Mouse (Mus musculus) CH12.LX (cell line): ENCODE results near the gene Grap. TPM values are rescaled to one million over a fixed set of nuclear protein-coding genes. Genes with fewer than 3 reads are reported as not detected.

Experiments
- DNase-seq: peaks from one replicate; pipeline ENCODE4 v3.0.0-alpha.2; 2013; ENCODE audit errors: extremely low read depth
- H3K27ac ChIP-seq: 2 replicates; pipeline ENCODE4 v1.5.1; 2012; ENCODE audit warnings: low read depth, mild to moderate bottlenecking, control low read depth, moderate library complexity; ENCODE audit not compliant: insufficient read depth
- H3K27me3 ChIP-seq: replicated peaks from 2 replicates; pipeline ENCODE3; 2012; ENCODE audit warnings: inconsistent platforms
- H3K36me3 ChIP-seq, 2 experiments: replicated peaks in 1 of 2; 2 replicates each; pipeline versions ENCODE3 to v1.6.1; 2012; ENCODE audit warnings: inconsistent platforms in 1 of 2, low read length in 1 of 2, mild to moderate bottlenecking in 1 of 2, mixed read lengths in 1 of 2, moderate library complexity in 1 of 2; ENCODE audit not compliant: control insufficient read depth in 1 of 2, insufficient read depth in 1 of 2
- H3K4me1 ChIP-seq, 2 experiments: 2 replicates each; pipeline ENCODE4 v1.6.1; 2012; ENCODE audit warnings: inconsistent platforms in 1 of 2, moderate library complexity in 1 of 2; ENCODE audit not compliant: insufficient read depth in 2 of 2, control insufficient read depth in 1 of 2
- H3K4me2 ChIP-seq: 2 replicates; pipeline ENCODE4 v1.6.1; 2012; ENCODE audit warnings: low read depth, mild to moderate bottlenecking, control low read depth; ENCODE audit not compliant: poor library complexity, insufficient read depth, severe bottlenecking
- H3K4me3 ChIP-seq, 3 experiments: fragments of 150-350 bp in 1 of 3; sonication (generic) in 1 of 3; replicated peaks in 1 of 3; 2 replicates each; pipeline versions ENCODE3 to v1.5.1; 2011 to 2012; ENCODE audit warnings: low read depth in 2 of 3, low read length in 2 of 3, mild to moderate bottlenecking in 2 of 3, moderate library complexity in 2 of 3, control low read depth in 1 of 3, improper control_type of control experiment in 1 of 3, inconsistent platforms in 1 of 3, mixed read lengths in 1 of 3; ENCODE audit not compliant: poor library complexity in 1 of 3
- H3K79me2 ChIP-seq: replicated peaks from 2 replicates; pipeline ENCODE4 v1.6.1; 2012; ENCODE audit warnings: mild to moderate bottlenecking, moderate library complexity; ENCODE audit not compliant: control insufficient read depth, poor library complexity, insufficient read depth, severe bottlenecking; ENCODE audit errors: extremely low read depth
- H3K9ac ChIP-seq: 2 replicates; pipeline ENCODE4 v1.6.1; 2012; ENCODE audit warnings: low read depth, mild to moderate bottlenecking, control low read depth, moderate library complexity; ENCODE audit not compliant: insufficient read depth
- H3K9me3 ChIP-seq: replicated peaks from 2 replicates; pipeline ENCODE3; 2012; ENCODE audit warnings: low read length, inconsistent platforms, mixed read lengths
- BHLHE40 ChIP-seq: IDR thresholded peaks from 2 replicates; pipeline ENCODE4 v1.6.1; 2011; ENCODE audit warnings: mild to moderate bottlenecking, low read depth, low read length, improper control_type of control experiment
- CHD1 ChIP-seq: IDR thresholded peaks from 2 replicates; pipeline ENCODE4 v1.6.1; 2012; ENCODE audit warnings: low read depth, low read length, improper control_type of control experiment, inconsistent platforms
- CHD2 ChIP-seq: IDR thresholded peaks from 2 replicates; pipeline ENCODE4 v1.6.1; 2011; ENCODE audit warnings: low read length, improper control_type of control experiment
- ELF1 ChIP-seq: IDR thresholded peaks from 2 replicates; pipeline ENCODE4 v1.6.1; 2014; ENCODE audit warnings: low read depth, mild to moderate bottlenecking, inconsistent platforms, low read length, improper control_type of control experiment
- EP300 ChIP-seq: IDR thresholded peaks from 2 replicates; pipeline ENCODE4 v1.6.1; 2011; ENCODE audit warnings: low read length, improper control_type of control experiment
- ETS1 ChIP-seq: conservative IDR thresholded peaks from 2 replicates; pipeline ENCODE4 v1.6.1; 2012; ENCODE audit warnings: low read depth, mild to moderate bottlenecking, inconsistent platforms, low read length, improper control_type of control experiment, moderate library complexity
- GABPA ChIP-seq: IDR thresholded peaks from 2 replicates; pipeline ENCODE4 v1.6.1; 2012; ENCODE audit warnings: low read depth, low read length, improper control_type of control experiment, inconsistent platforms; ENCODE audit not compliant: insufficient replicate concordance
- HCFC1 ChIP-seq: IDR thresholded peaks from 2 replicates; pipeline ENCODE4 v1.6.1; 2012; ENCODE audit warnings: low read depth, mild to moderate bottlenecking, inconsistent platforms, low read length, improper control_type of control experiment
- IRF4 ChIP-seq: IDR thresholded peaks from 2 replicates; pipeline ENCODE4 v1.6.1; 2014; ENCODE audit warnings: low read depth, mild to moderate bottlenecking, inconsistent platforms, low read length, improper control_type of control experiment
- JUN ChIP-seq: IDR thresholded peaks from 2 replicates; pipeline ENCODE4 v1.6.1; 2011; ENCODE audit warnings: low read depth, mild to moderate bottlenecking, low read length, improper control_type of control experiment, moderate library complexity; ENCODE audit not compliant: insufficient read depth
- JUND ChIP-seq: conservative IDR thresholded peaks from 2 replicates; pipeline ENCODE4 v1.6.1; 2011; ENCODE audit warnings: low read depth, low read length, improper control_type of control experiment
- MAFK ChIP-seq: IDR thresholded peaks from 2 replicates; pipeline ENCODE4 v1.6.1; 2011; ENCODE audit warnings: low read length, improper control_type of control experiment; ENCODE audit not compliant: insufficient replicate concordance
- MAX ChIP-seq: IDR thresholded peaks from 2 replicates; pipeline ENCODE4 v1.6.1; 2011; ENCODE audit warnings: low read length, improper control_type of control experiment
- MAZ ChIP-seq: IDR thresholded peaks from 2 replicates; pipeline ENCODE4 v1.6.1; 2012; ENCODE audit warnings: low read depth, mild to moderate bottlenecking, inconsistent platforms, low read length, improper control_type of control experiment, moderate library complexity
- MXI1 ChIP-seq: IDR thresholded peaks from 2 replicates; pipeline ENCODE4 v1.6.1; 2011; ENCODE audit warnings: mild to moderate bottlenecking, low read depth, low read length, improper control_type of control experiment
- MYC ChIP-seq: IDR thresholded peaks from 2 replicates; pipeline ENCODE4 v1.6.1; 2011; ENCODE audit warnings: low read depth, mild to moderate bottlenecking, improper control_type of control experiment, low read length
- NRF1 ChIP-seq: IDR thresholded peaks from 2 replicates; pipeline ENCODE4 v1.6.1; 2014; ENCODE audit warnings: low read depth, mild to moderate bottlenecking, inconsistent platforms, low read length, improper control_type of control experiment, moderate library complexity
- PAX5 ChIP-seq: IDR thresholded peaks from 2 replicates; pipeline ENCODE4 v1.6.1; 2012; ENCODE audit warnings: low read length, inconsistent platforms, mixed read lengths
- POLR2A ChIP-seq: IDR thresholded peaks from 2 replicates; pipeline ENCODE4 v1.6.1; 2011; ENCODE audit warnings: low read depth, mild to moderate bottlenecking, improper control_type of control experiment, low read length
- POLR2AphosphoS2 ChIP-seq: IDR thresholded peaks from 2 replicates; pipeline ENCODE4 v1.6.1; 2011; ENCODE audit warnings: low read depth, low read length, improper control_type of control experiment
- RAD21 ChIP-seq: IDR thresholded peaks from 2 replicates; pipeline ENCODE4 v1.6.1; 2011; ENCODE audit warnings: low read depth, mild to moderate bottlenecking, low read length, improper control_type of control experiment, moderate library complexity
- SIN3A ChIP-seq: IDR thresholded peaks from 2 replicates; pipeline ENCODE4 v1.6.1; 2012; ENCODE audit warnings: low read length, improper control_type of control experiment, inconsistent platforms
- SMC3 ChIP-seq: IDR thresholded peaks from 2 replicates; pipeline ENCODE4 v1.6.1; 2011; ENCODE audit warnings: low read depth, low read length, improper control_type of control experiment
- TCF12 ChIP-seq: IDR thresholded peaks from 2 replicates; pipeline ENCODE4 v1.6.1; 2014; ENCODE audit warnings: low read depth, mild to moderate bottlenecking, inconsistent platforms, low read length, improper control_type of control experiment
- UBTF ChIP-seq: IDR thresholded peaks from 2 replicates; pipeline ENCODE4 v1.6.1; 2012; ENCODE audit warnings: low read depth, mild to moderate bottlenecking, inconsistent platforms, low read length, improper control_type of control experiment, moderate library complexity
- ZC3H11A ChIP-seq: IDR thresholded peaks from 2 replicates; pipeline ENCODE4 v1.6.1; 2012; ENCODE audit warnings: low read depth, mild to moderate bottlenecking, inconsistent platforms, low read length, improper control_type of control experiment
- ZMIZ1 ChIP-seq: IDR thresholded peaks from 2 replicates; pipeline ENCODE4 v1.6.1; 2012; ENCODE audit warnings: low read depth, mild to moderate bottlenecking, inconsistent platforms, low read length, improper control_type of control experiment
- ZNF384 ChIP-seq: IDR thresholded peaks from 2 replicates; pipeline ENCODE4 v1.6.1; 2012; ENCODE audit warnings: low read depth, low read length, improper control_type of control experiment, inconsistent platforms
- dilution Hi-C: fragments of 300-500 bp; cut with MboI; formaldehyde crosslinking; loops from 2 replicates; pipeline ENCODE4 v1.14.3; 2020; ENCODE audit warnings: low sequenced_read_pairs; ENCODE audit not compliant: extremely low pct_unique_long_range_greater_than_20kb, extremely low pct_ligation_motif_present
- in situ Hi-C: fragments of 300-500 bp; cut with MboI; formaldehyde crosslinking; loops from 3 replicates; pipeline ENCODE4 v1.14.3; 2019; ENCODE audit warnings: low sequenced_read_pairs, low pct_ligation_motif_present, low pct_unique_long_range_greater_than_20kb, mixed read lengths
- polyA plus RNA-seq: library from polyadenylated mRNA; unstranded; fragments of >175 nt; gene quantifications from 2 replicates; pipeline ENCODE4 v1.2.1, GENCODE M21; 2012; ENCODE audit warnings: low read depth; ENCODE audit not compliant: insufficient read length
- total RNA-seq, 2 experiments: library from RNA; depleted of rRNA; stranded (reverse); fragments of 300-350 nt in 1 of 2; fragments of >200 nt in 1 of 2; gene quantifications; 2 replicates each; pipeline ENCODE4 v1.2.3; 2012 to 2014

Grap gene
- total and polyA plus RNA-seq, 3 experiments = 274 to 412 (median 280) TPM

GRCm38 (mm10) chr11:61620762-61621161 is 32.3 kb upstream of the Grap start:
- Histone ChIP-seq H3K9ac (peak overlapping the region; percentile 50), H3K27me3 (peaks cover 23% of the 10 kb centered on the region), H3K4me2 (peak overlapping the region; percentile 70), H3K9me3 (peaks cover 19% of the 10 kb centered on the region), H3K4me1 (peaks cover 5 to 22% of the 10 kb centered on the region in 2 experiments), H3K4me3 (peak overlapping the region; percentile 3 to 43 (median 38)), H3K27ac (peak overlapping the region; percentile 72; the same call in 1 of the 2 replicates), H3K36me3 (peaks cover 0 to 2% of the 10 kb centered on the region in 2 experiments), H3K79me2 (no peaks in the 10 kb centered on the region)
- TF ChIP-seq POLR2AphosphoS2 = no peak
- TF ChIP-seq BHLHE40 = peak; percentile 92
- no peak for TF ChIP-seq SIN3A
- 0 out of 2 replicates have a peak, but pooled peaks have one; percentile 77 for TF ChIP-seq CHD1
- TF ChIP-seq GABPA = no peak
- no peak for TF ChIP-seq POLR2A
- TF ChIP-seq SMC3 = no peak
- no peak for TF ChIP-seq MYC
- no peak for TF ChIP-seq JUND
- no peak for TF ChIP-seq ZNF384
- TF ChIP-seq IRF4 = no peak
- TF ChIP-seq ZMIZ1 = no peak
- TF ChIP-seq EP300 = no peak
- TF ChIP-seq MXI1 = no peak
- no peak for TF ChIP-seq MAZ
- TF ChIP-seq MAX = 0 out of 2 replicates have a peak, but pooled peaks have one; percentile 0
- TF ChIP-seq HCFC1 = no peak
- TF ChIP-seq RAD21 = no peak
- TF ChIP-seq UBTF = no peak
- no peak for TF ChIP-seq ELF1
- TF ChIP-seq ETS1 = no peak
- TF ChIP-seq TCF12 = no peak
- DNase-seq = no peak
- in situ Hi-C loops = loop anchor here (5.0 kb wide), 1 partner anchor 97 kb away; no protein-coding TSS in a partner anchor
- dilution Hi-C loops = no loop called here

GRCm38 (mm10) chr11:61625136-61625535 is 27.9 kb upstream of the Grap start:
- H3K9me3 ChIP-seq = peaks cover 29% of the 10 kb centered on the region
- in situ Hi-C loops = no loop called here
- peaks cover 2 to 8% of the 10 kb centered on the region in 2 experiments for H3K4me1 ChIP-seq
- no peak overlapping the region for H3K9ac ChIP-seq
- H3K79me2 ChIP-seq = no peaks in the 10 kb centered on the region
- H3K4me2 ChIP-seq = no peak overlapping the region
- no peak overlapping the region for H3K27ac ChIP-seq
- DNase-seq = no peak
- H3K4me3 ChIP-seq = no peak overlapping the region
- TF ChIP-seq ZNF384 = no peak
- TF ChIP-seq BHLHE40 = no peak
- TF ChIP-seq MAZ = no peak
- no peak for TF ChIP-seq NRF1
- TF ChIP-seq HCFC1 = no peak
- no peak for TF ChIP-seq RAD21
- TF ChIP-seq CHD2 = no peak
- no peak for TF ChIP-seq CHD1
- TF ChIP-seq JUND = no peak
- no peak for TF ChIP-seq ZC3H11A
- TF ChIP-seq MAFK = no peak
- no peak for TF ChIP-seq MAX
- no peak for TF ChIP-seq PAX5
- TF ChIP-seq JUN = no peak
- dilution Hi-C loops = no loop called here
- H3K27me3 ChIP-seq = no peaks in the 10 kb centered on the region
- H3K36me3 ChIP-seq = peaks cover 0 to 2% of the 10 kb centered on the region in 2 experiments
